Mouse (Mus musculus): ENCODE results near the gene Col4a1.

GRCm38 (mm10) chr8:11361546-11362277 is 49.1 kb upstream of the Col4a1 start:
- TF ChIP-seq CTCF (IDR thresholded peaks at IDR 0.05; ENCODE audit: extremely low read depth, insufficient read depth, insufficient read length, insufficient replicate concordance) (no peak), POLR2A (IDR thresholded peaks at IDR 0.05; ENCODE audit: low read depth, low read length) (no peak)
